Comparison of ENCODE assay signal across 10 mouse cellular contexts in genomic region chr4:95162386-95163090, GRCm38 (mm10).
DNase-seq lines count a peak whose midpoint lies in the region; ATAC-seq lines count a peak whose summit lies in the region.
"Had no signal": no experiment of that assay in that cellular context is flagged by ENCODE, and none has a peak within 500 bp of the region (broad histone marks: within the 10 kb centered on the region; RNA-seq: fewer than 3 reads in every experiment).

No protein-coding gene starts in this region.

- intact Hi-C loops in heart, postnatal 36 days (cut with DNase I), result loop anchor here (5.0 to 10.0 kb wide), 4 partner anchors 115 to 712 kb away; partner anchors contain the start of gene Fggy

- no peaks in the 10 kb centered on the region for H3K27me3 ChIP-seq in erythroblast, embryonic 14.5 days (ENCODE audit: control insufficient read depth)
- peaks cover 8% of the 10 kb centered on the region; the same call in 1 of the 2 replicates for H3K27me3 ChIP-seq in forebrain, embryonic 12.5 days
- H3K27me3 ChIP-seq: Patski had no signal

- no peaks in the 10 kb centered on the region for H3K9me3 ChIP-seq in erythroblast, embryonic 14.5 days (ENCODE audit: control insufficient read depth, low read length)
- no peaks in the 10 kb centered on the region for H3K9me3 ChIP-seq in forebrain, embryonic 12.5 days

- peak overlapping the region; percentile 12 for H3K4me3 ChIP-seq in erythroblast, embryonic 14.5 days (replicated peaks)
- H3K4me3 ChIP-seq in forebrain, embryonic 12.5 days (replicated peaks), result no peak overlapping the region

- no peaks in the 10 kb centered on the region for H3K36me3 ChIP-seq in erythroblast, embryonic 14.5 days (ENCODE audit: control insufficient read depth)
- no peaks in the 10 kb centered on the region for H3K36me3 ChIP-seq in forebrain, embryonic 12.5 days (replicated peaks)

- no peak overlapping the region for H3K27ac ChIP-seq in forebrain, embryonic 12.5 days

- 74% methylated on average over 9 of the region's 9 CpGs for WGBS in forebrain, embryonic 12.5 days

- peak; percentile 58 for ATAC-seq in megakaryocyte, adult 5-6 weeks (ENCODE audit: poor library complexity, severe bottlenecking)
- no peak for ATAC-seq in forebrain, embryonic 12.5 days (ENCODE audit: low FRiP score)

- H3K4me2 ChIP-seq in forebrain, embryonic 12.5 days, result no peak overlapping the region

- peaks cover 52% of the 10 kb centered on the region for H3K4me1 ChIP-seq in erythroblast, embryonic 14.5 days (ENCODE audit: control insufficient read depth)
- no peaks in the 10 kb centered on the region for H3K4me1 ChIP-seq in forebrain, embryonic 12.5 days

- no peak overlapping the region for H3K9ac ChIP-seq in forebrain, embryonic 12.5 days

- peak; percentile 92 for DNase-seq in heart, adult 11 months
- DNase-seq in heart, postnatal 36 days, result no peak
- DNase-seq in CD4-positive helper T cell, adult 2 months (ENCODE audit: low read depth, low spot score), result peak; percentile 38
- no peak for DNase-seq in frontal cortex, adult 2 months (ENCODE audit: extremely low spot score in 1 of 2, low spot score in 1 of 2)
- no peak for DNase-seq in testis, postnatal 10 days (ENCODE audit: low spot score)
- DNase-seq: cerebellum, postnatal 36 days had no signal

Comparison
In these comparisons a context has a peak if more than half of its experiments do, and no peak if none do; other contexts are left out.
1. DNase-seq: peak in heart, adult 11 months (single experiment) and CD4-positive helper T cell, adult 2 months (single experiment); none in heart, postnatal 36 days (0 of 2), frontal cortex, adult 2 months (0 of 2) and testis, postnatal 10 days (single experiment).